Comparison of ENCODE assay signal across 23 mouse cellular contexts in the genomic region with DNA sequence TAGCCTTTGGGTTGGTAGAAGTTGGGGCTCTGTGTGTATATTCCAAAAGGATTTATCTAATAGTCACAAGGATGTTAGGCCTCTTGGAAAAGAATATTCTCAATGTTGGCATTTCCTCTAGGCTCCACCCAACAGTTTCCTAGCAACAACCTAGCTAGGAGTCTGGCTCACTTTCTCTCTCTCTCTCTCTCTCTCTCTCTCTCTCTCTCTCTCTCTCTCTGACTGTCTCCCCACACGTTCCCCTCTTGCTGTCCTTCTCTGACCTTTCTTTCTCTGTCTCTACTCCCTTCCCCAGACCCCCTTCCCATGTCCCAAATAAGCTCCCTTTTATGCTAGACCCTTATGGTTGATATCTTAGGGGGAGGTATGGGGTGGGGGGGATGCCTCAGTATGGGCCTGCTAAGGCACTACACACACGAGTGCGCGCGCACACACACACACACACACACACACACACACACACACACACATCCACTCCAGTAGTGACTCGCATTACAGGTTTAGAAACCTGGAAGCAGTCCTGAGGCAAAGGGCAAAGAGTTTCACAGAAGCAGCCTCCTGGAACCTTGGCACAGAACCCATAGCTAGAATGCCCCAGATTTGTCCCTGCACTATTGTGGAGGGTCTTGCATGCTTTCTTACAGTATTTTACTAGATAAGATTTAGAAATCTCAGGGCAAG. TPM values are rescaled to one million over a fixed set of nuclear protein-coding genes. Genes with fewer than 3 reads are reported as not detected.
A peak's percentile ranks its signal among the peaks of the same experiment; 100 is the strongest.
DNase-seq lines count a peak whose midpoint lies in the region; ATAC-seq and TF ChIP-seq lines count a peak whose summit lies in the region.
"Had no signal": no experiment of that assay in that cellular context is flagged by ENCODE, and none has a peak within 500 bp of the region (broad histone marks: within the 10 kb centered on the region; RNA-seq: fewer than 3 reads in every experiment).

No protein-coding gene starts in this region.

- WGBS in forebrain, postnatal 0 days: 54% methylated on average over 6 of the region's 6 CpGs
- 56% methylated on average over 6 of the region's 6 CpGs for WGBS in forebrain, embryonic 12.5 days

- H3K9ac ChIP-seq in forebrain, postnatal 0 days: no peak overlapping the region
- H3K9ac ChIP-seq in forebrain, embryonic 12.5 days: no peak overlapping the region
- H3K9ac ChIP-seq: heart, embryonic 13.5 days; hindbrain, embryonic 14.5 days; limb, embryonic 15.5 days had no signal

- H3K4me2 ChIP-seq in forebrain, postnatal 0 days (ENCODE audit: low read depth): no peak overlapping the region
- H3K4me2 ChIP-seq in forebrain, embryonic 12.5 days: no peak overlapping the region
- H3K4me2 ChIP-seq: heart, embryonic 13.5 days; hindbrain, embryonic 14.5 days; limb, embryonic 15.5 days had no signal

- H3K4me3 ChIP-seq in forebrain, postnatal 0 days (ENCODE audit: low read depth, low read length): no peak overlapping the region
- no peak overlapping the region for H3K4me3 ChIP-seq in forebrain, embryonic 12.5 days (replicated peaks)
- H3K4me3 ChIP-seq: forebrain, embryonic 10.5 days; heart, embryonic 13.5 days; layer of hippocampus, adult 2 months; limb, embryonic 15.5 days; megakaryocyte, embryonic 14.5 days had no signal

- no peaks in the 10 kb centered on the region for H3K36me3 ChIP-seq in forebrain, postnatal 0 days (ENCODE audit: insufficient read depth)
- H3K36me3 ChIP-seq in forebrain, embryonic 12.5 days (replicated peaks): no peaks in the 10 kb centered on the region
- H3K36me3 ChIP-seq: forebrain, embryonic 10.5 days; heart, embryonic 13.5 days; limb, embryonic 15.5 days had no signal

- H3K9me3 ChIP-seq in forebrain, postnatal 0 days (ENCODE audit: low read length): no peaks in the 10 kb centered on the region
- no peaks in the 10 kb centered on the region for H3K9me3 ChIP-seq in forebrain, embryonic 12.5 days
- H3K9me3 ChIP-seq: forebrain, embryonic 10.5 days; heart, embryonic 13.5 days; limb, embryonic 15.5 days; megakaryocyte, embryonic 14.5 days had no signal

- H3K27me3 ChIP-seq in forebrain, postnatal 0 days (ENCODE audit: insufficient read depth, low read length): no peaks in the 10 kb centered on the region
- no peaks in the 10 kb centered on the region for H3K27me3 ChIP-seq in forebrain, embryonic 12.5 days
- H3K27me3 ChIP-seq: CH12.LX; heart, embryonic 13.5 days; limb, embryonic 15.5 days; megakaryocyte, embryonic 14.5 days had no signal

- no peaks in the 10 kb centered on the region for H3K4me1 ChIP-seq in forebrain, postnatal 0 days (ENCODE audit: insufficient read depth)
- H3K4me1 ChIP-seq in forebrain, embryonic 12.5 days: 0 out of 2 replicates have a peak, but pooled peaks cover 2% of the 10 kb centered on the region
- H3K4me1 ChIP-seq: heart, embryonic 13.5 days; limb, embryonic 15.5 days had no signal

- no peak for TF ChIP-seq CTCF in forebrain, postnatal 0 days (IDR thresholded peaks at IDR 0.05; ENCODE audit: low read depth)

- DNase-seq in forebrain, postnatal 0 days: peak; percentile 11
- DNase-seq in 3T3-L1 (ENCODE audit: low read depth, low spot score) (peak; percentile 55), R1 (ENCODE audit: low read depth, low spot score) (peak; percentile 23)
- peak; percentile 40 for DNase-seq in kidney, postnatal 10 days
- DNase-seq in cerebellum, adult 9-10 months: no peak
- DNase-seq in right cerebral cortex, postnatal 36 days (ENCODE audit: low spot score in 2 of 2): no peak
- no peak for DNase-seq in layer of hippocampus, adult 8-10 months (ENCODE audit: low spot score in 2 of 2)
- DNase-seq: adrenal gland, postnatal 14 days; cerebellum, adult 11 months; cerebellum, postnatal 14 days; embryo, embryonic 11 days; lung, postnatal 14 days; retina, postnatal 1 day; thymus, postnatal 4 days had no signal

- H3K27ac ChIP-seq in forebrain, postnatal 0 days (ENCODE audit: low read depth, low read length): no peak overlapping the region
- H3K27ac ChIP-seq in forebrain, embryonic 12.5 days: no peak overlapping the region
- H3K27ac ChIP-seq: forebrain, embryonic 10.5 days; heart, embryonic 13.5 days; hindbrain, embryonic 14.5 days; layer of hippocampus, adult 2 months; limb, embryonic 15.5 days had no signal

- ATAC-seq in forebrain, postnatal 0 days: peak; percentile 42; the same call in 1 of the 2 replicates
- ATAC-seq in forebrain, embryonic 12.5 days (ENCODE audit: low FRiP score): no peak
- ATAC-seq: midbrain, embryonic 16.5 days had no signal

RNA-seq across cellular contexts. Expression of a gene that starts 12.1 kb away (rescaled TPM):
- 25.0 and 26.4 TPM in 2 replicates for total RNA-seq in forebrain, postnatal 0 days (2014; rRNA removed)
- polyA plus RNA-seq in forebrain, postnatal 0 days (2015; fragmentation: Nextera tagmentation; extraction: Ambion mirVana): 19.1 and 23.6 TPM in 2 replicates
- 16.7 and 19.0 TPM in 2 replicates for polyA plus RNA-seq in forebrain, embryonic 12.5 days (2016; fragmentation: Nextera tagmentation; extraction: Ambion mirVana)
- 10 to 100 TPM; 26.4 to 32.8 (median 31.3) TPM for total RNA-seq in layer of hippocampus, adult 8-10 months (2022)

Comparison
In these comparisons a context has a peak if more than half of its experiments do, and no peak if none do; other contexts are left out.
1. DNase-seq: peak in forebrain, postnatal 0 days (single experiment), 3T3-L1 (single experiment), R1 (single experiment) and kidney, postnatal 10 days (single experiment); none in cerebellum, adult 9-10 months (single experiment), right cerebral cortex, postnatal 36 days (0 of 2) and layer of hippocampus, adult 8-10 months (0 of 2).